Mouse (Mus musculus) gonadal fat pad, adult 2 months (tissue): ENCODE data around the gene Emp1. TPM values are rescaled to one million over a fixed set of nuclear protein-coding genes. Genes with fewer than 3 reads are reported as not detected.

Experiments
- DNase-seq: peaks from one replicate; pipeline ENCODE4 v3.0.0-alpha.2; 2012; ENCODE audit warnings: low read depth
- polyA plus RNA-seq: library from polyadenylated mRNA; depleted of rRNA; stranded (reverse); fragments of >200 nt; gene quantifications from 2 replicates; pipeline ENCODE4 v1.2.3, GENCODE M21; 2012; rRNA removed

Gene Emp1
- 197 and 332 TPM in 2 replicates for polyA plus RNA-seq

DNA sequence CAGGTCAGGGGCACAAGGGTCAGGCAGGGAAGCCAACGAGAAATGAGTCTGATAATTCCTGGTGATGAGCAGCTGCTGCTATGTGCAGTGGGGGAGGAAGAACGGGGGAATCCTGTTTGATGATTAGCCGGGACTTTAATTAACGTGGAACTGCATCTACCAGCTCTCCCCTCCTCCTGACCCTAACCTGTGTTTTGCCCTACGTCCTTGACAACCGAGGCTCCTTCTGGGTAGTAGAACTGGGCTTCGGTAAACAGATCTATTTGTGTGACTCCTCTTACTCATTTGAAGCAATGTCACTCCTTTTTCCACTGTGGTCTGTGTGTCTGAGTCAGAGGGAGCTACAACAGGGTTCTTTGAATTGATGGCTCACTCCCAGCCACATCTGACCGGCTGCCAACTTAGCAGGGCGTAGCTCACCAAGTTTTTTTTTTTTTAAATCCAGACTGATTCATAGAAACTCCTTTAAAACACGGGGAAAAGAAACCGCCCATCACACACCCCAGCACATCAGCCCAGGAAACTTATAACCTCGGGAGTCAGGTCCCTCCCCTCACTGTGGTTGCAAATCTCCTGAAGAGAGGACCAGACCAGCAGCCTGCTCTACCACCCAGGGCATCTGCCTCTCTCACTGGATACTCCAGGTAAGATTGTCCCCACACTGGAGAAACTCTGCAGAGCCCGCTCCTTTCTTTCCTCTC lies at the start of gene Emp1:
Gene Emp1 (plus strand): TSS at position 87 of the 701 bp plus-strand sequence.
- no peak for DNase-seq

- no peak for DNase-seq
Measured at GRCm38 (mm10) chr6:135313981-135314380, 48.4 kb upstream of the Emp1 start.

GRCm38 (mm10) chr6:135316141-135316540 lies 46.2 kb upstream of the Emp1 start:
- no peak for DNase-seq

- no peak for DNase-seq
Measured at GRCm38 (mm10) chr6:135319431-135319933, 42.9 kb upstream of the Emp1 start.

DNA sequence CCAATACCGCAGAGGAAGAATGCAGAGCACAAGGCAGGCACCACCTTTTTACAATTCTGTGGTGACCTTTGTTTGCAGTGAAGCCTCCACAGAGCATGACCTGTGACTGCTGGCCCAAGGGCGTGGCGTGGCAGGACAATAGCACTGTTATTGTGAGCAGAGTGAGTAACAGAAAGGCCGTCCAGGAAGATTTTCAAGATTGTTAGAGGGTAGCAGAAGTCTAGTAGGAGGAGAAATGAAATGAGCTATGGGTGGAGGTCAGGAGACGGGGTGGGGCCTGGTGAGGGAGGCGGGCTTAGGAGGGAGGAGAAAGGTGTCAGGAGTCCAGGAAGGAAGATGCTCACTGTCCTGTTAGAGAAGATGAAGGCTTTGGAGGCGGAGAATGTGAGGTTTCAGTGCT lies 39.6 kb upstream of the Emp1 start:
- DNase-seq: no peak

DNA sequence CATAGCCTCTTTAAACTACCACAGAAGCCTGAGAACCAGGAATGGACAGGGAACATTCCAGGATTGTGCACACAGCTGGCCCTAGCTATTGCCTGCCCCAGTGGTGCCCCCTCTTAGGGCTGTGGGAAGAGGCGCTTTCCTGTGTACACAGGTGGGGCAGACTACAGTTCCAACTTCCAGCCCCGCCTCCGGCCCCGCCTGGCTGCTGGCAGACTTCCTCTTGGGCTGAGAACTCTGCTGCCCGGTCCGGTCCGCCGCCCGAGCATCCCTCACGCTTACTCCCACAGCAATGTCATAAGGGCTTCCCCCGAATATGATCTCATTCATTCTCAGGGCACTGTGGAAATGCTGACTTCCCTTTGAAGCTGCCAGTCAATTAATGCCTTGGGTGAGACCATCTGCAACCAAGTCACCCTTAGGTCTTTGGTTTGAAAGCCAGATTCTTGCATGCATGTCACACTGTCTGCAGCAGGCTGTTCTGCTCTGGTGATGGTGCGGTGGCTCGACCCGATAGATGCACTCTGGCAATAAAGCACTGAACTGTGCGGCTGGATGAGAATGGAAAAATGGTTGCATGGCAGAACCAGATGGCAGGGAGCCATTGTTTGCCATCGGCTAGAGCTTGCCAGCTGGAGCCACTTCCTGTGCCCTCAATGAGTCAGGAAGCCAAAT lies 38.9 kb upstream of the Emp1 start:
- no peak for DNase-seq

DNA sequence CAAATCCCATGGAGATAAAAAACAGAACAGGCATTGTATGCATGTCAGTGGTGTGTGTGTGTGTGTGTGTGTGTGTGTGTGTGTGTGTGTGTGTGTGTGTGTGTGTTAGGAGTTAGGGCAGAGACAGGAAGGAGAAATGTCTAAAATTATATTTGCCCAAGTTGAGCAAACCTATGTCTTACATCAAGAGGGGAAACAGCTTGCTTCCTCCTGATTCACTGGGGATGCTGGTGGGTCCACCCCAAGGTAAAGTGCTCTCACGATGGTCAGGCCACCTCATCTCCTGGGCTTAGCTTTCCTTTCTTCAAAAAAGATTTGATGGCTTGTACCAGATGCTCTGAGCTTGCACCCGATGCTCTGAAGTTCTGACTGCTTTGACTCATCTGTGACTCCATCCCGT lies 38.2 kb upstream of the Emp1 start:
- DNase-seq: no peak

- DNase-seq: no peak
Measured at GRCm38 (mm10) chr6:135324686-135325300, 37.6 kb upstream of the Emp1 start.

- no peak for DNase-seq
Measured at GRCm38 (mm10) chr6:135326847-135327246, 35.5 kb upstream of the Emp1 start.

DNA sequence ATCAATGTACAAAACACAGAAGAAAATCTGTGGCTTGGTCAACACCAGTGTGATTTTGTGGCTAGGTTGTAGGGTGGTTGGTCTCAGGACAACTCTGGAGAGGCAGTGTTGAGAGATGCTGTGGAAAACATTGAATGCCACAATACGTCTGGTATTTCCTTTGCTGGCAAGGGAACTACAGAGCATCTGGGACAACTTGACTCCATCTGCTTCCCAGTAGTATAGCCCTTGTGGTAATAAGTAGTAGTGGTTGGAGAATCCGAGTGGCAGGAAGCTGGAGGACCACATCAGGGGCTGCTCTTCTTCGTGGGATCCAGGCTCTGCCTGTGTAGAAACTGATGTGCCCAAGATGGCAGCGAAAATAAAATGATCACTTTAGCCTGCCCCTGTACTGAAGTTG lies 30.4 kb upstream of the Emp1 start:
- no peak for DNase-seq

DNA sequence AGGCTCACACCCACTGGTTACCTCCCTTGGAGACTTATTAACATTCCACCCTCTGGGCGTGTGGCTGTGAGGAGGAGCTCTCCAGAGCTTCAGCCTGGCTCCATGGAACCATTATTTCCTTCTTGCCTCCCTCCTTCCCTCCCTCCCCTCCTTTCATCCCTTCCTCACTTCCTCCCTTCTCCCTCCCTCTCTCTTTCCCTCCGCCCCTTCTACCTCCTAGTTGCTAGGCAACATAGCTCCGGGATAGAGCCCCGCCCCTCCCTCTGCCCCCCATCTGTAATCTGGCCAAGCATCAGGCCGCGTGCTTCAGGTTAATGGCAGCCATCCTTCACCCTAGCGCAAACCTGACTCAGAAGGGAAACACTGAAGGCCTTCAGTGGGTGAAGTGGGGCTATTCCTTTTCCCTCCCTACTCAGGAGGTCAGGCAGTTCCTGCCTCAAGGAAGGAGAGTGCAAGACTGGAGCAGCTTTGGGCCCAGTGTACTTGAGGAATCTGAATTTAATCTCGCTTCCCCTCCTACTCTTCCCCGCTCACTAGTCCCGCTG lies 29.5 kb upstream of the Emp1 start:
- DNase-seq: no peak

- DNase-seq: peak; percentile 58
Measured at GRCm38 (mm10) chr6:135333994-135334651, 28.2 kb upstream of the Emp1 start.

DNA sequence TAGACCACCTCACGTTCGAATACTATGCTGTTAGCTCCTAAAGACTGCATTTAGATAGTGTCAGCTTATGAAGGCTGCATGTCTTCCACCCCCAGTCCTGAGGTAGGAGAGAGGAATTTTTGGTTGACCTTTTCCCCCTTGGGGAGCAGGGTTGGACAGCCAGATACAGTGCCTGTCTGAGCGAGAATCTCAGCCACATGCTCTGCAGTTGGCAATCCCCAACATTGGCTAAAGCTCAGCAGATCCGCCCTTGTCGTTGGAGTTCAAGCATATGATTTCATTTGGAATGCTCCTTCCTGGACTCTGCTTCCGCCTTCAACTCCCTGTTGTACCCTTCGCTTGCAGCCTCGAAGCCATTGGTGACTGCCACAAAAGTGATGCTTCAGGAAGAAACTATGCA lies 26.0 kb upstream of the Emp1 start:
- DNase-seq: no peak

GRCm38 (mm10) chr6:135340355-135341075 lies 21.8 kb upstream of the Emp1 start:
- no peak for DNase-seq

- DNase-seq: no peak
Measured at GRCm38 (mm10) chr6:135341076-135341378, 21.3 kb upstream of the Emp1 start.

DNA sequence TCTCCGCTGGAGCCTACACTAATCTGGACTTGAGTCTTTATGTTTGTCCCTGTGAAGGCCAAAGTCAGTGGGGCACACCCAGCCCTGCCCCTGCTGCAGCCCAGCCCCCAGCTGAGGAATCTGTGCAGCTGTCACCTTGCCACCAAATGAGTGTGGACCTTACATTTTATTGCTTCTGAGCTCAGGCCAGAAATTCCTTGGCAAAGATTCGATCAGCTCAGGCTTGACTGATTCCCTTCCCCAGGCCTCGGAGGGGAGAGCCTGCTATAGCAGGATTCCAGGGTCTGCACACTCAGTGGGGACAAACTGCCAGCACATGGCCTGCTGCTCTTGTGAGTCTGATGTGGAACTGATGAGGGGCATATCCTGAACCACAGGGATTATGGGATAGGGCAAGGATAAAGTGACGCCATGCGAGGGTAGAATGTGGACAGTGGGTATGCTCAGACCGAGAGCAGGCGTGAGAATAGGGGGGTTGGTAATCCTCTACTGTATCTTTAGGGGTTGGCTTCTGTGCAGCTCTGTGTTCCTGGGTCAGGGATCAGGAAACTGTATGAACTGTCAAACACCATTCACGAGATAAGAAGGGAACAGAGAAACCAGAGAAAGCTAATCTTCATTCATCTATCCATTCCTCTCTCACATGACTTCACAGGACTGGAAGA lies 10.6 kb upstream of the Emp1 start:
- no peak for DNase-seq

DNA sequence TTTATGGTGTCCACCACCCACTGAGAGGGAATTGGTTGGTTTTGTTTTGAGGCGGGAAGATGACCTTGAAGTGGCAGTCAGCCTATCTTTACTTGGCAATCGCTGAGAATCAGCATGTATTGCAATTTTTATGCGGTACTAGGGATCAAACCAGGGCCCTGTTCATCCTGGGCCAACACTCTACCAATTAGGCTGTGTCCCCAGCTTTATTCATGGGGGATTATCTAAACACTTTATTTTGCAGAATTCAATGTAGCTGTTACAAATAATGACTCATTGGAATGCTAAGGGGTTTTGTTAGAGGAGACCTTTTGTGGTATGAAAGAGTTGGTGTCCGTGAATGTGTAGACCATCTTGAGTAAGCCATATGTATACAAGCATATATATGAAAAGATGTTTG lies 9.8 kb upstream of the Emp1 start:
- no peak for DNase-seq

GRCm38 (mm10) chr6:135354953-135355352 lies 7.4 kb upstream of the Emp1 start:
- no peak for DNase-seq

- no peak for DNase-seq
Measured at GRCm38 (mm10) chr6:135360331-135360730, 2.0 kb upstream of the Emp1 start.

GRCm38 (mm10) chr6:135362098-135362458 lies 267 bp upstream of the Emp1 start:
- DNase-seq: no peak
